Mouse (Mus musculus): ENCODE results near the gene Cdcp1. TPM values are rescaled to one million over a fixed set of nuclear protein-coding genes. Genes with fewer than 3 reads are reported as not detected.

The Cdcp1 gene
- total RNA-seq, 1 experiment = 3.3 TPM

GRCm38 (mm10) chr9:123188271-123188670 lies 27.6 kb downstream of the Cdcp1 start:
- in situ Hi-C loops (cut with MboI; ENCODE audit: low sequenced_read_pairs in 2 of 2, unreplicated experiment in 2 of 2) = no loop called here
- peaks cover 1% of the 10 kb centered on the region; the same call in 1 of the 2 replicates for H3K36me3 ChIP-seq (ENCODE audit: control insufficient read depth, insufficient read depth, low read length, poor library complexity, severe bottlenecking)
- TF ChIP-seq HCFC1 (IDR thresholded peaks at IDR 0.05; ENCODE audit: borderline replicate concordance, insufficient read depth, low read length) = no peak
- no peak for TF ChIP-seq ZNF384 (IDR thresholded peaks at IDR 0.05; ENCODE audit: low read depth, low read length)
- no peak for TF ChIP-seq MAFK (IDR thresholded peaks at IDR 0.05; ENCODE audit: insufficient read depth, low read depth, low read length)
- TF ChIP-seq CHD2 (IDR thresholded peaks at IDR 0.05; ENCODE audit: low read depth, low read length) = no peak
- no peak for TF ChIP-seq ZC3H11A (IDR thresholded peaks at IDR 0.05; ENCODE audit: borderline replicate concordance, low read depth, low read length)
- no peak for DNase-seq (ENCODE audit: low read depth, low spot score)
- H3K9ac ChIP-seq (ENCODE audit: insufficient read depth, low read depth, low read length, poor library complexity, severe bottlenecking) = no peak overlapping the region
- H3K4me1 ChIP-seq (ENCODE audit: control insufficient read depth in 2 of 2, insufficient read depth in 2 of 2, low read length in 2 of 2, poor library complexity in 1 of 2) = no peaks in the 10 kb centered on the region
- peaks cover 7% of the 10 kb centered on the region; the same call in 1 of the 2 replicates for H3K9me3 ChIP-seq (ENCODE audit: control insufficient read depth, insufficient read depth, low read depth, low read length)
- no peak overlapping the region for H3K27ac ChIP-seq (ENCODE audit: insufficient read depth, low read depth, low read length, poor library complexity, severe bottlenecking)
- H3K4me3 ChIP-seq (ENCODE audit: insufficient read depth in 1 of 2, low read depth in 1 of 2, low read length in 2 of 2, poor library complexity in 1 of 2, severe bottlenecking in 1 of 2) = no peak overlapping the region

- no peak overlapping the region for H3K27ac ChIP-seq (ENCODE audit: insufficient read depth, low read depth, low read length, poor library complexity, severe bottlenecking)
- H3K36me3 ChIP-seq (ENCODE audit: control insufficient read depth, insufficient read depth, low read length, poor library complexity, severe bottlenecking) = peaks cover 3% of the 10 kb centered on the region; the same call in 1 of the 2 replicates
- TF ChIP-seq MAFK (IDR thresholded peaks at IDR 0.05; ENCODE audit: insufficient read depth, low read depth, low read length) (no peak), HCFC1 (IDR thresholded peaks at IDR 0.05; ENCODE audit: borderline replicate concordance, insufficient read depth, low read length) (no peak), CHD2 (IDR thresholded peaks at IDR 0.05; ENCODE audit: low read depth, low read length) (no peak), ZNF384 (IDR thresholded peaks at IDR 0.05; ENCODE audit: low read depth, low read length) (no peak), ZC3H11A (IDR thresholded peaks at IDR 0.05; ENCODE audit: borderline replicate concordance, low read depth, low read length) (no peak)
- H3K9ac ChIP-seq (ENCODE audit: insufficient read depth, low read depth, low read length, poor library complexity, severe bottlenecking) = no peak overlapping the region
- in situ Hi-C loops (cut with MboI; ENCODE audit: low sequenced_read_pairs in 2 of 2, unreplicated experiment in 2 of 2) = no loop called here
- no peak for DNase-seq (ENCODE audit: low read depth, low spot score)
- H3K9me3 ChIP-seq (ENCODE audit: control insufficient read depth, insufficient read depth, low read depth, low read length) = peaks cover 7% of the 10 kb centered on the region; the same call in 1 of the 2 replicates
- H3K4me3 ChIP-seq (ENCODE audit: insufficient read depth in 1 of 2, low read depth in 1 of 2, low read length in 2 of 2, poor library complexity in 1 of 2, severe bottlenecking in 1 of 2) = no peak overlapping the region
- H3K4me1 ChIP-seq (ENCODE audit: control insufficient read depth in 2 of 2, insufficient read depth in 2 of 2, low read length in 2 of 2, poor library complexity in 1 of 2) = no peaks in the 10 kb centered on the region
These were observed 28.2 kb downstream of the Cdcp1 start for GRCm38 (mm10) chr9:123187589-123187988.

GRCm38 (mm10) chr9:123186151-123186550 lies 29.7 kb downstream of the Cdcp1 start:
- no peak overlapping the region for H3K27ac ChIP-seq (ENCODE audit: insufficient read depth, low read depth, low read length, poor library complexity, severe bottlenecking)
- H3K9ac ChIP-seq (ENCODE audit: insufficient read depth, low read depth, low read length, poor library complexity, severe bottlenecking) = no peak overlapping the region
- H3K36me3 ChIP-seq (ENCODE audit: control insufficient read depth, insufficient read depth, low read length, poor library complexity, severe bottlenecking) = peaks cover 3% of the 10 kb centered on the region; the same call in 1 of the 2 replicates
- no peak overlapping the region for H3K4me3 ChIP-seq (ENCODE audit: insufficient read depth in 1 of 2, low read depth in 1 of 2, low read length in 2 of 2, poor library complexity in 1 of 2, severe bottlenecking in 1 of 2)
- no peak for TF ChIP-seq MAFK (IDR thresholded peaks at IDR 0.05; ENCODE audit: insufficient read depth, low read depth, low read length)
- no peak for TF ChIP-seq ZC3H11A (IDR thresholded peaks at IDR 0.05; ENCODE audit: borderline replicate concordance, low read depth, low read length)
- no peak for TF ChIP-seq ZNF384 (IDR thresholded peaks at IDR 0.05; ENCODE audit: low read depth, low read length)
- no peak for TF ChIP-seq CHD2 (IDR thresholded peaks at IDR 0.05; ENCODE audit: low read depth, low read length)
- no peak for TF ChIP-seq HCFC1 (IDR thresholded peaks at IDR 0.05; ENCODE audit: borderline replicate concordance, insufficient read depth, low read length)
- H3K9me3 ChIP-seq (ENCODE audit: control insufficient read depth, insufficient read depth, low read depth, low read length) = peaks cover 7% of the 10 kb centered on the region; the same call in 1 of the 2 replicates
- in situ Hi-C loops (cut with MboI; ENCODE audit: low sequenced_read_pairs in 2 of 2, unreplicated experiment in 2 of 2) = no loop called here
- H3K4me1 ChIP-seq (ENCODE audit: control insufficient read depth in 2 of 2, insufficient read depth in 2 of 2, low read length in 2 of 2, poor library complexity in 1 of 2) = no peaks in the 10 kb centered on the region
- DNase-seq (ENCODE audit: low read depth, low spot score) = no peak

- Histone ChIP-seq H3K36me3 (ENCODE audit: control insufficient read depth, insufficient read depth, low read length, poor library complexity, severe bottlenecking) (peaks cover 3% of the 10 kb centered on the region; the same call in 1 of the 2 replicates), H3K4me1 (ENCODE audit: control insufficient read depth in 2 of 2, insufficient read depth in 2 of 2, low read length in 2 of 2, poor library complexity in 1 of 2) (no peaks in the 10 kb centered on the region), H3K9ac (ENCODE audit: insufficient read depth, low read depth, low read length, poor library complexity, severe bottlenecking) (no peak overlapping the region), H3K4me3 (ENCODE audit: insufficient read depth in 1 of 2, low read depth in 1 of 2, low read length in 2 of 2, poor library complexity in 1 of 2, severe bottlenecking in 1 of 2) (no peak overlapping the region), H3K9me3 (ENCODE audit: control insufficient read depth, insufficient read depth, low read depth, low read length) (peaks cover 6% of the 10 kb centered on the region; the same call in 1 of the 2 replicates), H3K27ac (ENCODE audit: insufficient read depth, low read depth, low read length, poor library complexity, severe bottlenecking) (no peak overlapping the region)
- TF ChIP-seq HCFC1 (IDR thresholded peaks at IDR 0.05; ENCODE audit: borderline replicate concordance, insufficient read depth, low read length) = no peak
- TF ChIP-seq MAFK (IDR thresholded peaks at IDR 0.05; ENCODE audit: insufficient read depth, low read depth, low read length) = no peak
- TF ChIP-seq ZC3H11A (IDR thresholded peaks at IDR 0.05; ENCODE audit: borderline replicate concordance, low read depth, low read length) = no peak
- no peak for TF ChIP-seq CHD2 (IDR thresholded peaks at IDR 0.05; ENCODE audit: low read depth, low read length)
- no peak for TF ChIP-seq ZNF384 (IDR thresholded peaks at IDR 0.05; ENCODE audit: low read depth, low read length)
- in situ Hi-C loops (cut with MboI; ENCODE audit: low sequenced_read_pairs in 2 of 2, unreplicated experiment in 2 of 2) = no loop called here
- no peak for DNase-seq (ENCODE audit: low read depth, low spot score)
These were observed 30.3 kb downstream of the Cdcp1 start for GRCm38 (mm10) chr9:123185546-123185945.
